Mouse (Mus musculus) inflammation-experienced regulatory T-cells, adult 6 months (primary cell): ENCODE data around the gene Lkaaear1. TPM values are rescaled to one million over a fixed set of nuclear protein-coding genes. Genes with fewer than 3 reads are reported as not detected.

ENCODE experiments used
- ATAC-seq: one replicate; pipeline ENCODE4 v1.8.0; 2017
- polyA plus RNA-seq, 3 experiments: library from polyadenylated mRNA; unstranded; fragments of 100-300 nt; shearing (Covaris generic); gene quantifications; one replicate each; pipeline ENCODE4 v1.2.1; 2017

The Lkaaear1 gene
- polyA plus RNA-seq, 3 experiments from 2014 or later, result not detected

- ATAC-seq, result no peak
Measured at GRCm38 (mm10) chr2:181653065-181653464, 45.2 kb downstream of the Lkaaear1 start.

DNA sequence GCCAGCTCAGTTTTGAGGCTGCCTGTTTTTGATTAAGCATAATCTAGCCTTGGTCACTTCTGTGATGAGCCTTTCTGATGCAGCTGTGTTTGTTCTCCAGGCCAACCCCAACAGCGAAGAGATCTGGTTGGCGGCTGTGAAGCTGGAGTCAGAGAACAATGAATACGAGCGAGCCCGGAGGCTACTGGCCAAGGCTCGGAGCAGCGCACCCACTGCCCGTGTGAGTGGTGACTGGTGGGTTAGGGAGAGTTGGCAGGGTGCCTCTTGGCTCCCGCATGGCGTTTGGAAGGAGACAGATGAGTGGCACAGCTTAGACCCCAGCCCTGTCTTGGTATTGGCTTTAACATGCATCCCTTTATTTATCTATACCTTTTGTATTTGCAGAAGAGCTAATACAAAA, 49.3 kb downstream of the Lkaaear1 start:
- no peak for ATAC-seq

Other genes starting within 250 kb of the Lkaaear1 start
- 1 to 10 TPM; 3.6 to 4.3 (median 3.7) TPM for gene Zbtb46, start 239.0 kb downstream of the Lkaaear1 start, polyA plus RNA-seq
- gene Abhd16b, start 205.2 kb downstream of the Lkaaear1 start, polyA plus RNA-seq, result not detected
- 100 to 1,000 TPM in 2 of 3 experiments, 10 to 100 TPM in 1; 89.9 to 113 (median 102) TPM for gene Tpd52l2, start 201.3 kb downstream of the Lkaaear1 start, polyA plus RNA-seq
- gene Dnajc5, start 178.0 kb downstream of the Lkaaear1 start, polyA plus RNA-seq, result 10 to 100 TPM; 37.5 to 41.7 (median 39.3) TPM
- gene Uckl1, start 113.5 kb downstream of the Lkaaear1 start, polyA plus RNA-seq, result 100 to 1,000 TPM; 108 to 199 (median 172) TPM
- gene Prpf6, start 106.6 kb downstream of the Lkaaear1 start, polyA plus RNA-seq, result 10 to 100 TPM; 57.4 to 96.0 (median 81.2) TPM
- 10 to 100 TPM; 11.6 to 43.1 (median 25.3) TPM for gene Zfp512b, start 105.6 kb downstream of the Lkaaear1 start, polyA plus RNA-seq
- 10 to 100 TPM in 2 of 3 experiments, 1 to 10 TPM in 1; 9.4 to 14.3 (median 10.4) TPM for gene Samd10, start 99.2 kb downstream of the Lkaaear1 start, polyA plus RNA-seq
- not detected for gene Gm29797, start 41.4 kb downstream of the Lkaaear1 start, polyA plus RNA-seq
- not detected for gene Sox18, start 26.8 kb downstream of the Lkaaear1 start, polyA plus RNA-seq
- 10 to 100 TPM in 2 of 3 experiments, 1 to 10 TPM in 1; 6.4 to 19.9 (median 17.5) TPM for gene Tcea2, start 18.1 kb downstream of the Lkaaear1 start, polyA plus RNA-seq
- gene Rgs19, start 4.5 kb downstream of the Lkaaear1 start, polyA plus RNA-seq, result 100 to 1,000 TPM; 154 to 182 (median 170) TPM
- under 1 TPM in 1 of 3 experiments, not detected in 2; 0.68 TPM for gene Oprl1, start 16.6 kb upstream of the Lkaaear1 start, polyA plus RNA-seq
- not detected for gene Myt1, start 64.9 kb upstream of the Lkaaear1 start, polyA plus RNA-seq
- 10 to 100 TPM; 38.0 to 64.6 (median 57.9) TPM for gene Pcmtd2, start 139.4 kb upstream of the Lkaaear1 start, polyA plus RNA-seq
- 10 to 100 TPM; 54.0 to 90.7 (median 61.8) TPM for gene Polr3k, start 165.9 kb upstream of the Lkaaear1 start, polyA plus RNA-seq